Mouse (Mus musculus): ENCODE results near the gene Arfgap2. TPM values are rescaled to one million over a fixed set of nuclear protein-coding genes. Genes with fewer than 3 reads are reported as not detected.
A peak's percentile ranks its signal among the peaks of the same experiment; 100 is the strongest.

Arfgap2 gene
- polyA plus RNA-seq, 1 experiment from 2014 or later: 60.7 TPM

DNA sequence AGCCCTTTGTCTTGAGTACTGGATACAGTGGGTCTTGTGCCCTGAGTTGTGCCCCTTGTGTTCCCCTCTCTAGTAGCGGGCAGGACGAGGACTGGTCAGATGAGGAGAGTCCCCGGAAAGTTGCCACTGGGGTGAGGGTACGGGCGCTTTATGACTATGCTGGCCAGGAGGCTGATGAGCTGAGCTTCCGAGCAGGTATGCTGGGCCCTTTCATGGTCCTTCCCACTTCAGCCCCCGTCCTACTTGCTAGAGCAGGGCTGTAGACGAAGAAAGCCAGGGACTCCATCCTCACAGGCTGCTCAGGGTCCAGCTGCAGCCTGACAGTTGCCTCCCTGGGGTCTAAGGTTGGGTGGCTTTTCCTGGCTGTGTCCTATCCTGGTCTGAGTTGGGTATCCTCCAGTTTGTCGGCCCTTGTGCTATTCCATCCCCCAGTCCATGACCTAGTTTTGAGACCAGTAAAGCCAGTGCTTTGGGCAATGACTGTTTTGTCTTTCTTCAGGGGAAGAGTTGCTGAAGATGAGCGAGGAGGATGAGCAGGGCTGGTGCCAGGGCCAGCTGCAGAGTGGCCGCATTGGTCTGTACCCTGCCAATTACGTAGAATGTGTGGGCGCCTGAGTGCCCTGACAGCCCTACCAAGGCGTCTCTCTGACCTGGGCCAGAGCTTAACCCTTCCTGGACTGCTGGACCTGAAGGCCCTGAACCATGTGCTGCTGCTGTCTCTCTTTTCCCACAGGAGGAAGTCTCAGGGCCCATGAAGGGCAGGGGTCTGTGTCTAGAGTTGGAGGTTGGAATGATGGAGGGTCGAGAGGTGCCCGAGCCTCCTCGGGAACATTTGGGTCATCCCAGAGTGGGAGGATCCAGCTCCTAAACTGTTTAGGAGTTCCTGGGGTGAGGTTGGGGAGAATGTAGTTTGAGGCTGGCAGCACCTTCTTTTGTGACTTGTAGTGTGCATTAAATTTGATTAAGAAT is 798 bp upstream of the Arfgap2 start:
- 81% methylated on average over 17 of the region's 17 CpGs for WGBS (ENCODE audit: insufficient replicate concordance)
- H3K36me3 ChIP-seq (replicated peaks): peaks cover 26% of the 10 kb centered on the region
- peak overlapping the region; percentile 82 for H3K4me2 ChIP-seq
- H3K4me1 ChIP-seq (replicated peaks): peaks cover 37% of the 10 kb centered on the region
- peak overlapping the region; percentile 79 for H3K27ac ChIP-seq (replicated peaks)
- H3K9ac ChIP-seq: peak overlapping the region; percentile 95
- no peaks in the 10 kb centered on the region for H3K9me3 ChIP-seq (replicated peaks)
- H3K27me3 ChIP-seq: peaks cover 14% of the 10 kb centered on the region
- H3K4me3 ChIP-seq (replicated peaks): peak overlapping the region; percentile 94
- ATAC-seq (ENCODE audit: insufficient read depth): no peak

GRCm38 (mm10) chr2:91268042-91268441 is 3.3 kb downstream of the Arfgap2 start:
- WGBS (ENCODE audit: insufficient replicate concordance): 83% methylated on average over 3 of the region's 3 CpGs

DNA sequence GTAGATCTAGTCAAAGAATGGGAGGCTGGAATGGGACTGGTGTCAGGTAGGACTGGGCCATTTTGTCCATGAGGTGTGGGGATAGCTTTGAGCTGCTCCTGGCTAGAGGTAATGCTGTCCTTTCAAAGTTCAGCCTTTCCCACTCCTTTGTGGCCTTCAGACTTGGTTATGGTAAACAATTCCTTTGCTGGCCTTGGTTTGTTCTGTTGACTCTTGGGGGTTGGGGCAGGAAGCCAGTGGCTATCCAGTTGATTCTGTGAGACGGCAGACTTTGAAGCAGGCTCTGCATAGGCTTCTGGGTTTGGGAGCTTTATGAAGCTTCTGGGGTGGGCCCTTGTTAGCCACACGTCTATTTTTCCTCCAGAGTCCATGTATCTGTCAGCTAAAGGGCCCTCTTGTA is 3.9 kb downstream of the Arfgap2 start:
- no peak for ATAC-seq (ENCODE audit: insufficient read depth)
- H3K36me3 ChIP-seq (replicated peaks): peaks cover 72% of the 10 kb centered on the region
- H3K4me1 ChIP-seq (replicated peaks): peaks cover 53% of the 10 kb centered on the region
- peak overlapping the region; percentile 84 for H3K27ac ChIP-seq (replicated peaks)
- H3K27me3 ChIP-seq: no peaks in the 10 kb centered on the region
- WGBS (ENCODE audit: insufficient replicate concordance): 70% methylated on average over 2 of the region's 2 CpGs
- H3K4me3 ChIP-seq (replicated peaks): no peak overlapping the region; the same call in 1 of the 2 replicates
- H3K9ac ChIP-seq: peak overlapping the region; percentile 32; the same call in 1 of the 2 replicates
- H3K9me3 ChIP-seq (replicated peaks): no peaks in the 10 kb centered on the region
- H3K4me2 ChIP-seq: peak overlapping the region; percentile 45

More at GRCm38 (mm10) chr2:91268042-91268441, 3.3 kb downstream of the Arfgap2 start:
- peak overlapping the region; percentile 10; the same call in 1 of the 2 replicates for H3K4me2 ChIP-seq
- no peak overlapping the region for H3K9ac ChIP-seq
- H3K4me1 ChIP-seq (replicated peaks): peaks cover 56% of the 10 kb centered on the region
- H3K9me3 ChIP-seq (replicated peaks): no peaks in the 10 kb centered on the region
- H3K36me3 ChIP-seq (replicated peaks): peaks cover 65% of the 10 kb centered on the region
- H3K27ac ChIP-seq (replicated peaks): peak overlapping the region; percentile 84
- ATAC-seq (ENCODE audit: insufficient read depth): no peak
- H3K4me3 ChIP-seq (replicated peaks): no peak overlapping the region
- H3K27me3 ChIP-seq: no peaks in the 10 kb centered on the region

GRCm38 (mm10) chr2:91269687-91270133 is 4.9 kb downstream of the Arfgap2 start:
- Histone ChIP-seq H3K4me2 (peak overlapping the region; percentile 45; the same call in 1 of the 2 replicates), H3K9ac (no peak overlapping the region), H3K4me1 (replicated peaks) (peaks cover 43% of the 10 kb centered on the region), H3K9me3 (replicated peaks) (no peaks in the 10 kb centered on the region), H3K27me3 (no peaks in the 10 kb centered on the region), H3K36me3 (replicated peaks) (peaks cover 82% of the 10 kb centered on the region), H3K27ac (replicated peaks) (peak overlapping the region; percentile 84), H3K4me3 (replicated peaks) (no peak overlapping the region)
- WGBS (ENCODE audit: insufficient replicate concordance): 90% methylated on average over 8 of the region's 8 CpGs
- ATAC-seq (ENCODE audit: insufficient read depth): no peak

DNA sequence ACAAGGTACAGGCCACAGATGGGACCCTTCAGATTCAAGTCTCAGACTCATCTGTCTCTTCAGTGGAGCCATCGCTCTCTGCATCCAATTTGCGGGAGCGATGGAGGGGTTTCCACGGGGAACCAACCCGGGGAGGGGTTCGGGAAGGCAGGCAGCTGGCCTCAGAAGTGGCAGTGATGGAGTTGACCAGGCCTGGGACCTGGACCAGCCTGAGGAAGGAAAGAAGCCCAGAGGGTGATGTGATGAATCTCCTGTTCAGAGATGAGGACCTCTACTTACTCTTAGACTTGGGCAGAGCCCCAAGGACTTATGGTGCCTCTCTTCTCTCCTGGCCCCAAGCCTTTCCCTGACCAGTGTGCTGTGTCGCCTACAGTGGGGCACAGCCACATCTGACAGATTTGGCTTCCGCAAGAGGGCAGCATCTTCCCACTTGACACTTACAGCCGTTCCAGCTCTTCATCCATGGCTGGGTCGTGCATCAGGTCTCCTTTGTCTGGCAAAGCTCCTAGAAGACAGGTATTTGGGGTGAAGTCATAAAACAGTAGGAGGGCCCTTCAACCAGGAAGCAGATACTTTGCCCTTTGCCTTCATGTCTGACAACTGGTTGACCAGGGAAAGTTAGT is 14.1 kb downstream of the Arfgap2 start:
- Histone ChIP-seq H3K4me2 (no peak overlapping the region), H3K4me1 (replicated peaks) (peaks cover 13% of the 10 kb centered on the region), H3K9ac (no peak overlapping the region), H3K4me3 (replicated peaks) (no peak overlapping the region), H3K27ac (replicated peaks) (no peak overlapping the region), H3K9me3 (replicated peaks) (no peaks in the 10 kb centered on the region), H3K27me3 (no peaks in the 10 kb centered on the region), H3K36me3 (replicated peaks) (peaks cover 39% of the 10 kb centered on the region)
- no peak for ATAC-seq (ENCODE audit: insufficient read depth)
- 45% methylated on average over 10 of the region's 10 CpGs for WGBS (ENCODE audit: insufficient replicate concordance)

DNA sequence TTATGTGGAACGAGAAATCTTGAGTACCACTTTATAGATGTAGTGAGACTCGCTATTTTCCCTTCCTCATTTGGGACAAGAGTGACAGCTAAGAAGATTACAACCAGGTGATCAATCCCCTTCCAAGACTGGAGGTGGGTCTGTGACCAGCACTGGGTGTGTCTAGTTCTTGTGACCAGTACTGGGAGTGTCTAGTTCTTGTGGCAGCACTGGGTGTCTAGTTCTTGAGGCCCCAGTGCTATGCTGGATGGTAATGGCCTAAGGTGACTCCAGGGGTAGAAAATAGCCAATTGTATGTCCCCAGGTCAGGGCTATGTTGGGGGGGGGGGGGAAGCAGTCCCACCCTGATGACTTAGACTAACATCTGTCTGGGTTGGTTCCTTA is 14.6 kb downstream of the Arfgap2 start:
- no peak for ATAC-seq (ENCODE audit: insufficient read depth)
- Histone ChIP-seq H3K4me2 (no peak overlapping the region), H3K36me3 (replicated peaks) (peaks cover 34% of the 10 kb centered on the region), H3K4me3 (replicated peaks) (no peak overlapping the region), H3K27me3 (no peaks in the 10 kb centered on the region), H3K9ac (no peak overlapping the region), H3K27ac (replicated peaks) (no peak overlapping the region), H3K9me3 (replicated peaks) (no peaks in the 10 kb centered on the region), H3K4me1 (replicated peaks) (peaks cover 13% of the 10 kb centered on the region)
- WGBS (ENCODE audit: insufficient replicate concordance): 53% methylated on average over 2 of the region's 2 CpGs

DNA sequence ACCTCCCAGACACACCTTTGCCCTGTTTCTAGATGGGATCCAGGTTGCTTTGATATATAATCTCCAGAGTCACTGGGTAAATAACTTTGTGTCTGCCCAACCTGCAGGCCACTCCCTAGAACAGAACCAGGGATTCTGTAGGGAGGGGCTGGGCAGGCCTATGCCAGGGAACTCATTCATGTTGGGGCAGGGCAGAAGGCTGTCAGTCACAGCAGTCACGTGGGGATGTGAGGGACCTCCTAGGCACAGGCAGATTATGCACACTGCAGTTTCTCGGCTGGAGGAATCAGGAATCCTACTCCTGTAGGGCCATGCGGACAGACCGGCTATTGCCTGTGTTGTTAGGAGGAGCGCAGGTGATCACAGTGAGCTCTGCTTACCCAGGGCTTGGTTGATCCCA is 16.6 kb downstream of the Arfgap2 start:
- peaks cover 14% of the 10 kb centered on the region for H3K36me3 ChIP-seq (replicated peaks)
- no peaks in the 10 kb centered on the region for H3K9me3 ChIP-seq (replicated peaks)
- H3K4me1 ChIP-seq (replicated peaks): peaks cover 13% of the 10 kb centered on the region
- no peak overlapping the region for H3K27ac ChIP-seq (replicated peaks)
- H3K4me3 ChIP-seq (replicated peaks): no peak overlapping the region
- 70% methylated on average over 5 of the region's 5 CpGs for WGBS (ENCODE audit: insufficient replicate concordance)
- no peak overlapping the region for H3K4me2 ChIP-seq
- peak; percentile 18; the same call in 1 of the 2 replicates for ATAC-seq (ENCODE audit: insufficient read depth)
- H3K9ac ChIP-seq: no peak overlapping the region
- H3K27me3 ChIP-seq: no peaks in the 10 kb centered on the region

DNA sequence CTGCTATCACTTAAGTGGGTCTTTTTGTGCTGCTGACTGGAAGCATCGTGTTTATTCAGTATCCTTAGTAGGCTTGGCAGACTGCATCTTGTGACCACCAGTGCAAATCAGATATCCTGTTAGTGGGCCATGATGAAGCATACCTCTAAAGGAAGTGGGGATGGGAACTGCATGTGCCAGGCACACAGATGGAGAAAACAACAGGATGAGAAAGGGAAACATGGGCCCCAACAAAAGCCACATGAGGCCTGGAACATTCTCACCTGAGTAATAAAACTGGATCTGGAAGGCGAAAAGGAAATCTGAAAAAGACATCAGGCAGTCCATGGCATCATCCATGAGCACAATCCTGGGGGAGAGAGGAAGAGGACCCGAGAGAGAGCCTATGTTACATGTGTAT is 19.2 kb downstream of the Arfgap2 start:
- H3K27me3 ChIP-seq: no peaks in the 10 kb centered on the region
- no peak overlapping the region for H3K4me2 ChIP-seq
- no peak overlapping the region for H3K9ac ChIP-seq
- no peak overlapping the region for H3K27ac ChIP-seq (replicated peaks)
- WGBS (ENCODE audit: insufficient replicate concordance): 52% methylated on average over 3 of the region's 3 CpGs
- H3K36me3 ChIP-seq (replicated peaks): no peaks in the 10 kb centered on the region
- no peak overlapping the region for H3K4me3 ChIP-seq (replicated peaks)
- H3K4me1 ChIP-seq (replicated peaks): peaks cover 17% of the 10 kb centered on the region
- no peaks in the 10 kb centered on the region for H3K9me3 ChIP-seq (replicated peaks)
- ATAC-seq (ENCODE audit: insufficient read depth): no peak

GRCm38 (mm10) chr2:91284375-91285199 is 19.8 kb downstream of the Arfgap2 start:
- no peaks in the 10 kb centered on the region for H3K36me3 ChIP-seq (replicated peaks)
- H3K4me3 ChIP-seq (replicated peaks): no peak overlapping the region
- 68% methylated on average over 13 of the region's 13 CpGs for WGBS (ENCODE audit: insufficient replicate concordance)
- no peak for ATAC-seq (ENCODE audit: insufficient read depth)
- H3K4me2 ChIP-seq: no peak overlapping the region
- peaks cover 11% of the 10 kb centered on the region for H3K4me1 ChIP-seq (replicated peaks)
- no peak overlapping the region for H3K9ac ChIP-seq
- no peak overlapping the region for H3K27ac ChIP-seq (replicated peaks)
- H3K27me3 ChIP-seq: no peaks in the 10 kb centered on the region
- H3K9me3 ChIP-seq (replicated peaks): no peaks in the 10 kb centered on the region

DNA sequence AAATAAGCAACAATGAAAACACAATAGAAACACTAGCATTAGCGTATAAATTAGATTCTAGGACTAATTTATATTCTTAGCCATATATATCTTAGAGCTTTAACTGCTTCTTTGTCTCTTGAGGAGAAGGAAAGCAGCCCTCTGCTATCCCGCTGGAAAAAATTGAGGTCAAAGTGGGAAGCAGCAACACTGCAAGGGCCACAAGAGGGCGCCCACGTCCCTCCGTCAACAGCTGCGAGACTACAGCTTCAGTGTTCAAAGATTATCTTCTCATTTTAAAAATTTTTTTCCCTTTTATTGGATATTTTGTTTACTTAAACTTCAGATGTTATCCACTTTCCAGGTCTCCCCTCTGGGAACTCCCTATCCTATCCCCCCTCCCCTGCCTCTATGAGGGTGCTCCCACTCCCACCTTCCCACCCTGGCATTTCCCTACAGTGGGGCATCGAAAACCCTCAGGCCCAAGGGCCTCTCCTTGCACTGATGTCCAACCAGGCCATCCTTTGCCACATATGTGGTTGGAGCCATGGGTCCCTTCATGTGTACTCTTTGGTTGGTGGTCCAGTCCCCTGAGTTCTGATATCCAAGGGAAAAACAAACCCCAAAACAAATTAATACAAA is 21.2 kb downstream of the Arfgap2 start:
- Histone ChIP-seq H3K27ac (replicated peaks) (no peak overlapping the region), H3K9ac (no peak overlapping the region), H3K4me3 (replicated peaks) (no peak overlapping the region), H3K9me3 (replicated peaks) (no peaks in the 10 kb centered on the region), H3K36me3 (replicated peaks) (no peaks in the 10 kb centered on the region), H3K4me2 (no peak overlapping the region), H3K27me3 (no peaks in the 10 kb centered on the region), H3K4me1 (replicated peaks) (peaks cover 11% of the 10 kb centered on the region)
- 15% methylated on average over 7 of the region's 7 CpGs for WGBS (ENCODE audit: insufficient replicate concordance)
- ATAC-seq (ENCODE audit: insufficient read depth): no peak
